Mouse (Mus musculus) lung, postnatal 10 days (tissue): Measurements from ENCODE around the gene Caln1.
A peak's percentile ranks its signal among the peaks of the same experiment; 100 is the strongest.

Source experiments
- DNase-seq: peaks from one replicate; pipeline ENCODE4 v3.0.0; 2021

Gene Caln1

DNA sequence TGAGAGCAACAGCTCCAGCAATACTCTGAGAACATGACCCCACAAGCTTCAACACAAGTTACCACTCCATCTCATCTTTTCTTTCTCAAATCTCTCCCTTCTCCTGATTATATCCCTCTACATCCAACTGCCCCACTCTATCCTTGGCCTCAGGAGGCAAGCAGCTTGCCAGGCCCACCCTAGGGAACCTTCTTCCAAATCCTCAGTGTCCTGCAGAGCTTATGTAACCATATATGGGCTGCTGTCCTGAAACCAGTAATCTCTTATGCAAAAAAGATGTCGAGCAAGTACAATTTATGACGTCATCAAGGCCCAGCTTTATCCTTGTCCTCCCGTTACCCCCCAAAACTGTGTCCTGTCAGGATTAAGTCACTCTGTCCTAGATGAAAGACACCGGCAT lies 333.1 kb downstream of the Caln1 start:
- no peak for DNase-seq

DNA sequence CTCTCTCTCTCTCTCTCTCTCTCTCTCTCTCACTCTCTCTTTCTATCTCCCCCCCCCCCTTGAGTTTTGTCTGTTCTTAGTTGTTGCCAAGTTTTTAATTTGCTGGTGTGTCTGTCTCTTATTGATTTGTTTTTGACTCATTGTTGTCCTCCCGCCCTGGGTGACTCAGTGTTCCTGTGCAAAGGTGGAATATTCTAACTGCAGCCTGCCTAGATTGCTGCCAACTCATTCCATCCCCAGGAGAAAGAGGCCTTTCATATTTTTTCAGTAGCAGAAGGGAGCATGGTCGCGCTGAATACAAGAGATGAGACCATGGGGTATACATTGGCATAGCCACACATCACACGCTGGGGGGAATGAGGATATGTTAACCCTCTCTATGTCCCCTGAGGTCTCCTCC lies 335.6 kb downstream of the Caln1 start:
- DNase-seq: no peak

DNA sequence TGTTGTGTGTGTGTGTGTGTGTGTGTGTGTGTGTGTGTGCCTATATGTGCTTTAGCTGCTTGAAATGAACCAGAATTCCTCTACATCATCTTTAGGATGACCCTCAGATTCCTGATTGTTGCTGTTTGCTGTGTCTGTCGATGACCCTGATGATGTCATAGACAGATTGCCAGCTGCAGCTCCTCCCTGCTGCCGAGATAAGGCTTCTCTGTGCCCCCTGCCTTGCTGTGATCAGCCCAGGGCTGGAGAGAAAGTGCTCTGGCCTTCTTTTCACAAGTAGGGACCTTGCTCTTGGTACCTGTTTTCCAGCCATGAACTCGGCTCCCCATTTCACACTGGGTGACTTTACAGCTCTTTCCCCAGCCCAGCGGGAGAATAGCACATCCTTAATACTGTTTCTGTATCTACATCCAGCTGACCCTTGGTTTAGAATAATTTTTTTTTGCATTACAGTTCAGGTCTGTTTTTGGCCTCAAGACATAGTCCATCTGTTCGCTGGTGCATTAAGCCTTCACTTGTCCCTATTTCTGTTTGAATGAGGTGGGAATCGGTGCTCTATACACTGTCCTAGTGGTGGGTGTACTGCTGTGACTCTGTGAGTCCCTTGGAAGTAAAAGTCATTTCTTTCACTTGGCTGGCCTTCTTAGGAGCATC lies 337.1 kb downstream of the Caln1 start:
- no peak for DNase-seq

DNA sequence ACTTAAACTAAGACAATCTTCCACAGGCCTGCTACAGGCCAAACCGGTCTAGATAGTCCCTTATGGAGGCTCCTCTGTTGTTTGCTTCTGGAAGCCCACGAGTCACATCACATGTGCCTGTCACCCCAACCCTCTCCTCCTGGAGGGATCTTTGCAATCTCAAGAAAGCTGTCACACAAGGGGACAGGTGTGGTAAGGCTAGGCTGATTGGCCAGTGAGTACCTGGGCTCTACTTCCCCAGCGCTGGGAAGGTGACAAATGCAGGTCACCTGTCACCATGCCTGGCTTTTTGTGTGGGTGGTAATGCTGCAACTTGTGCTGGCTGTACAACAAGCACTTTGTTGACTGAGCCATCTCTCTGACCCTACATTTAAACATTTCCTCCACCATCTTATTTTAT lies 338.5 kb downstream of the Caln1 start:
- DNase-seq: no peak

DNA sequence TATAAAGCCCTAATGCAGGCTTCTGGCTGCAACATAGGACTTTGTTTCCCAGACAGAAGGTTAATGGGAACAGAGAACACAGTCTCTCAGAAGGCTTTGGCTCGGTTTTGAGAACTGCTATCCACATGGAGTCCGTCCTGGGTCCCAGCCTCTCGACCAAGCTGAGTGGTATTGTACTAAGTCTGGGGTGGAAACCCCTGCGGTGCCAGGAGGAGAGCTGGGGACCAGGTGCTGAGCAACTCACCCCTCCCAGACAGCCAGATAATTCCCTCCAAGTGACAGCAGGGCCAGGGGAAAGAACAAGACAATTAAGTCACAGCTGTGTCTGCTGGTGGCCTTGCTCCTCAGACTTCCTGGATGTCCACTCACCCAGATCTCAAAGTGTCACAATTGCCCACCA lies 339.4 kb downstream of the Caln1 start:
- DNase-seq: no peak

DNA sequence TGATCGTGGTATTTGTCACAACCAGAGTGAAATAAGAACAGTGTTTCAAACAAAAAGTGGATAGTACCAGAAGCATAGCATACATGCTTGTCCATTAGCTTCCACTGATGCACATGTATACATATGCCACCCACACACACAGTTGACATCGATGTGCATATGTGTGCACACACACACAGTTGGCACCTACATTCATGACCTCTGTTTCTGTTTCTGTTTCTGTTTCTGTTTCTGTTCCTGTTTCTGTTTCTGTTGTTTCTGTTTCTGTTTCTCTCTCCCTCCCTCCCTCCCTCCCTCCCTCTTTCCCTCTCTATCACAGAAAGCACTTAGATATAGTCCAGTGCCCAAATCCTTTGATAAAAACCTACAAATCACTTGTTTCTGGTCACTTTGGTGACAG lies 342.4 kb downstream of the Caln1 start:
- no peak for DNase-seq

DNA sequence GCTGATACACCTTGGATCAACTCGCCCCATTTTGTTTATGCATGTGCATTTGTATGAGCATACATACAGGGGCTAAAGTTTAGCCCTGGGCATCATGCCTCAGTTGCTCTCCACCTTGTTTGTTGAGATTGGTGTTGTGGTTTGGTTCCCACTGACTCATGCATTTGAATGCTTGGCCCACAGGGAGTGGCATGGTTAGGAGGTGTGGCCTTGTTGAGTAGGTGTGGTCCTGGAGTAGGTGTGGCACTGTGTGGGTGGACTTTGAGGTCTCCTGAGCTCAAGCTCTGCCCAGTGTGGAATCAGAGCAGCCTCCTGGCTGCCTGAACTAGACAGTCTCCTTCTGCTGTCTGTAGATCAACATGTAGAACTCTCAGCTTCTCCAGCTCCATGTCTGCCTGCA lies 343.0 kb downstream of the Caln1 start:
- DNase-seq: no peak

DNA sequence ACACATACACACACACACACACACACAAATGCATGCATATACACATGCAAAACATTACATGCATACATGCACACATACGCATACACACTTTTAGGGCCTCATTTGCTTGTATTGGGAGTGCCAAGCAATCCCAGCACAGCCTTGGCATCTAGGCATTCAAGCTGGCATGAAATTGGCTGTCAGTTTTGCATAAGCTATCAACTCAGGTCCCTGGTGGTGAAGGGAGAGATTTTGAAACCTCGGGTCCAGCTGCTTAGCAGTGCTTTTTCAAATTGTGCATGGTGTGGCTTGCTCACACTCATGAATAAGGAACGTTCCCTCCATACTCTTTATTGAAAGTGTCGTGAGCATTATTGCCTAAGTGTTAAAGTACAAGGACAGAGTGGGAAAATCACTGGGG lies 345.9 kb downstream of the Caln1 start:
- DNase-seq: no peak

DNA sequence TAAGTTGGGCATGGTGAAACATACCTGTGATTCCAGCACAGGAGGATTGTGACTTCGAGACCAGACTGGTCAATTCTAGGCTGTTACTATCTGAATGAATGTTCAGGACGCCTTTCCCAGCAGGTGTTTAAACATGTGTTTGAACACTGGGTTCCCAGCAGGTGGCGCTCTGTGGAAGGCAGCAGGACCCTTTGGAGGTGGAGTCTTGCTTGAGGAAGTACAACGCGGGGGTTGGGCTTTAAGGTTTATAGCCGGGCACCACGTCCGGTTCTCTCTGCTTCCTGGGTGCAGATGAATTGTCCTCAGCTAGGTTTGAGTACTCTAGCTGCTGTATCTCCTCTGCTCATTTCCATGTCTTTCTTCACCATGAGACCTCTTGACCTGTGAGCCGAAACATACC lies 349.1 kb downstream of the Caln1 start:
- peak; percentile 10 for DNase-seq

DNA sequence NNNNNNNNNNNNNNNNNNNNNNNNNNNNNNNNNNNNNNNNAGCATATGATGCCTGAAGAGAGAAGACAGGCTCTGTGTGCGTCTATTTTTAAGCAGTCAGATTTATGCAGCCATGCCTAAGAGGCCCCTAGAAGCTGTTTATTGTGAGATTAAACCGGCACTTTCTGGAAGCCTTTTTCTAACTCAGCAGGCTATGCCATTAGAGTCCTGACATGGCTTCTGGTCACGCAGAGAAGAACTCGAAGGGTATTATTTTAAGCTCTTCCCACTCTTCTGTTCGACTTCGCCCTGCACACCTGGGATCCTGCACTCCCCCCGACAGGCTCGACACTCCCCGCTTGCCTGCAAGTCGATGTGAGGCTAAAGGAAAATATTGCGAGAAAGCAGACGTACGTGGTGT lies 372.9 kb downstream of the Caln1 start:
- no peak for DNase-seq

DNA sequence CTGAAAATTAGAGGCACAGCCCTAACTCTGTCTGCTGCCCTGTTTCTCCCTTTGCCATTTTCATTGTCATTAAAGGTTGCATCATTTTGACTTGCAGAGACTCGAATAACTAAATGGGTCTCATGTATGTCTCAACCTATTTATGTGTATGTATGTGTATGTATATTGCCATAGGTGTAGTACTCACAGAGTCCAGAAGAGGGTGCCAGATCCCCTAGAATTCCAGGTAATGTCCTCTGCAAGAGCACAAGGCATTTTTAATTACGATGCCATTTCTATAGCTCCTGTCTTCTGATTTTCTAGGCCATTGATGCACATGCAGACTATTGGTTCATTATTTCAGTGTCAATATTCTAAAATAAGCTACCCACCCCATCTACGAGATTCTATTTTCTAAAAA lies 388.3 kb downstream of the Caln1 start:
- DNase-seq: no peak

DNA sequence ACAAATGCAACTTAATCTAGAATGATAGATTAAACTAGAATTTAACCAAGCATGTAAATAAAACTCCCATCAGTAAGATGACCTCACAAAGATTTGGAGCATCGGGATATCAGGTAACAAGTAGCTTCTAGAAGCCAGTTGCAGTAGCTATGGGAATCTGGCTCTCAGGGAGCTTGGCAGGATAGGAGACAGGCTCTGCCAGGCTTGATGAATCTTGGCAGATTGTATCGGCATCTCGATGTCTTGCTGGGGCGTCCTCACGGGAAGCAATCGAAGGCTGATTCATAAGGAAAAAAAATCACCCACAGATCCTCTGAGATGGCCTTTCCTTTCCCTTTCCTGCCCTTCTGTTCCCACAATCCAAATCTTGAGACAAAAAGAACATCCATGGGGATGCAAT lies 396.5 kb downstream of the Caln1 start:
- peak; percentile 6 for DNase-seq

DNA sequence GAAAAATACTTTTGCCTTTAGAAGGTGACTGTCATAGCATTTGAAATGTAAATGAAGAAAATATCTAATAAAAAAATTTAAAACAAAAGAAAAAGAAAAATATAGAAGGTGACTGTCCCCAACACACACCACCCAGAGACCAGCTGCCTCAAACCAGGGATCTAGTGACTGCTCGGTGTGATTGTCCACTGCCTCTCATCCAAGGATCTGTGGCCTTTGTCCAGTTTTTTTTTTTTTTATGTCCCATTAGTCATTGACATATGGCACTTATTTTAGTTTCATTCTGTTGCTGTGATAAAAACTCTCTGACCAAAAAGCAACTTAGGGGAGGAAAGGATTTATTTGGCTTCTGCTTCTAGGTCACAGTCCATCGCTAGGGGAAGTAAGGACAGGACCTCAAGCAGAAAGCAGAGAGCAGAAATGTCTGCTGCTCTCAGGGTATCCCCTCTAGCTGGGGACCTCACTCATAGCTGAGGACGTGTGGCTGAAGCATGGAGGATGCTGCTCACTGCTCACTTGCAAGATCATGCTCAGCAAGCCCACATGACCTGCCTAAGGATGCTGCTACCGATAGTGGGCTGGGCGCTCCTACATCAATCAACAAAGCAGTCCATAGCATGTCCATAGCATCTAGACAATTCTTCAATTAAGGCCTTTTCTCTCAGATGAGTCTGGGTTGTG lies 401.9 kb downstream of the Caln1 start:
- DNase-seq: no peak

DNA sequence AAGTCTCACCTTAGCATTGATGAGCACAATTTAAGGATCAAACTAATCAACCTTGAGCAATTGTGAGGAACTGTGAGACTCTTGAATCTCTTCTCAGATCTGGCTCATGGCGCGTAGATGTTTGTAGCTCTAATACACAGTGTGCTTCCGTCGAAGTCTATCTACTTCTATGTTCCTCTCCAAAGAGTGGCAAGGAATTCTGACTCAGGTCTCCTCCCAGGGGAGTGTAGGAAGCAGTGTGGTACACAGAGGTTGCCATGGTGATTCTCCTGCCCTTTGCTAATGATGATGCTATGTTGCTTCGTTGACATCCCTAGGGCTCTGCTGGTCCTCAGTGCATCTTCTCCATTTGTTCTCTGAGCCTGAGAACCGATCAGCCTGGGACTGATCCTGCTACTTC lies 403.2 kb downstream of the Caln1 start:
- no peak for DNase-seq

DNA sequence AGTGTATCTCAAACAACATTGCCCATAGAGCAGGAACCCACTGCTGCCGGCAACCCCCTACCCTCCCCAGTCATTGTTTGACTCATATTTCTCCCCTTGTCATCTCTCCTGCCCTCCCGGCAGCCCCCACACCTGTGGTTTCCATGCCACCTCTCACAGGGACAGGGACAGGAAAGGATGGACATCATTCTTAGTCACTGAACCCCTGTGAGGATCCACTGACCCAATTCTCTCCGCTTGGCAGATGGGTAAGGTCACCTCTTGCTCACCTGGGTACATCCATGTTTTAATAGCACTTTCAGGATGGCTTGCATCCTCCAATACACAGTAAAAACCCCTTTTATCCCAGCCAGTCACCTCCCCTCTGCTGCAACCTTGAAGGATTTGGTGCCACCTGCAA lies 405.7 kb downstream of the Caln1 start:
- DNase-seq: no peak

DNA sequence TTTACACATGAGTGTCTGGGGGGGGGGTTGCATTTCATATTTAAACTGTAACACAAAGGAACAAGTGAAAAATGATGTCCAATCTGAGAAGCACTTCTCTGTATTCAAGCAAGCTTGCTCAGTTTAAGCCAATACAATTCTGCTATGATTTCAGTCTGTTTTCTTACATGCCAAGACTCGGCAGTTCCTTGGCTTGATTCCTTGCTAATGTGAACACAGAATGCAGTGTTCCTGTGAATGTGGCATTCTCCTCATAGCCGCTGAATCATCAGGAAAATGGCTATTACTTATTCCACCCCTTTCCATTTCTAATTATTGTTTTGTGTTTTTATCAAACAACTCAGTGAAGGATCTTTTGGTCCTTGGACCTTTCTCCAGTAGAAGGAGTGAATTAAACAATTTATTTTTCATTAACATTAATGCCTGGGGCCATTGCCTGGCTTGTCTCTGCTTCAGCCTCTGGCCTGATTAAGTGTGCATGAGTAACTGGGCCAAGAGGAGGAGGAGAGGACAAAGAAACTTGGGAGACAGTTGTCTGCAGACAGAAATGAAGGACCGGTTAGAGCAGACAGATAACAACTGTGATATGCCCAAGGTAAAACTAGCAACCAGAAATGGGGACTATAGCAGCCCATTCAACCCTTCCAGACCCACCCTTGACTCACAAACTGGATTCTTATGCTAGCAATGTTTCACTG lies 423.6 kb downstream of the Caln1 start:
- DNase-seq: peak; percentile 38

DNA sequence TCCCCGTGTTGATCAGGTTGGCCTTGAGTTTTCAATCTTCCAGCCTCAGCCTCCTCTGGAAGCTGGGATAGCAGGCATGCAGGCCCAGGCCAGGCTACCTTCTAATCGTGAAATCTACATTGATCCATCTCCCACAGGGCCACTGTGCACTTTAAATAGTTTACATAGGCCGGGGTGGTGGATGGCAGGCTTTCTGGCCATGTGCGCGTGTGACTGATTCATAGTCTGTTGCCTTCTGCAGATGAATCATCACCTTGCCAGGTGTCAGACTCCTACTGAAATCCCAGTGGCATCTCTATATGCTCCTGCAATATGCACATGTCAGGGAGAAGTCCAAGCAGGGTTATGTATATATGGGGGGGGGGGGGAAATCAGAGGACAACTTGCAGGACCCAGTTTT lies 428.5 kb downstream of the Caln1 start:
- no peak for DNase-seq

DNA sequence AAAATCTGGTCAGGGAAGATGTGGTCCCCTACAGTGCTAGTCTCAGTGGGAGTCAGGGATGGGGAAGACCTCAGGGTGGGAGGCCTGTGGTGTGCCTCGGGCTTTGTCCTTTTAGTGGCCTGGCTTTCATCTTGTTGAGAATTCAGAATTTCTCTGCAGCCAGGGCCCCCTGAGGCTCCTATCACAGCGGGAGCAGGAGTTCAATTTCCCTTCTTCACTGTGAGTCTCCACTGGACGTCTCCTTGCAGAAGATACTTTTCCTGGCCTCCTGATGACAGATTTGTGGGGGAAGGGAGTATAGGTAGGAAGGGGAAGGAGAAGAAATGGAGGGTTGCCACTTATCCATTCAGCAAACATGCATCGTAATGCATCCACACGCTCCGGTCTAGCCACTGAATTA lies 441.1 kb downstream of the Caln1 start:
- DNase-seq: no peak

DNA sequence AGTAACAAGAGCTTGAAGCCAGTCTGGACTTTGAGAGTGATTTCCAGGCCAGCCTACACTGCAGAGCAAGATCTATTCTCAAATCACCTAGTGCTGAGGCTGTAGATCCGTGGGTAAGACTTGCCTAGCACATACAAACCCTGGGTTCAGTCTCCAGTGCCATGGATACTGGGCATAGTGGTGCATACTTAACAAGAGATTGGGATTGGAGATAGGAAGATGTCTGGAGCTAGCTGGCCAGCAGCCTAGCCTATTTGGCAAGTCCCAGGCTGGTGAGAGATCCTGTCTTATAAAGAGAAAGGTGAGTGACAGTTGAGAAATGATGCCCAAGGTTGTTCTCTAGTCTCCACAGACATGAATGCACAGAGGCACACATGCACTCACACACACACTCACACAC lies 441.6 kb downstream of the Caln1 start:
- DNase-seq: no peak

DNA sequence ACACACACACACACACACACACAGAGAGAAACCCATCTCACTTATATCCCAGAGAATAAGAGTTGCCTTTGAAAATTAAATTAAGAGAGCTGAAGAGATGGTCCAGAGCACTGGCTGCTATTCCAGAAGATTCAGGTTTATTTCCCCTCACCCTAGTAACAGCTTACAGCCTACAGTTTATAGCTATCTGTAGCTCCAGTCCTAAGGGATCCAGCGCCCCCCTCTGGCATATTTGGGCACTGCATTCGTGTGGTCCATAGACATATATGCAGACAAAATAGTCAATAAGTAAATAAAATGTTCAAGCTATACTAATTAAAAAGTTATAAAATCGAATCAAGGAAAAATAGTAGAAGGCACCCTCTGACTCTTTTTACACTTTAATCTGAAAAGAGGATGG lies 442.0 kb downstream of the Caln1 start:
- peak; percentile 37 for DNase-seq

DNA sequence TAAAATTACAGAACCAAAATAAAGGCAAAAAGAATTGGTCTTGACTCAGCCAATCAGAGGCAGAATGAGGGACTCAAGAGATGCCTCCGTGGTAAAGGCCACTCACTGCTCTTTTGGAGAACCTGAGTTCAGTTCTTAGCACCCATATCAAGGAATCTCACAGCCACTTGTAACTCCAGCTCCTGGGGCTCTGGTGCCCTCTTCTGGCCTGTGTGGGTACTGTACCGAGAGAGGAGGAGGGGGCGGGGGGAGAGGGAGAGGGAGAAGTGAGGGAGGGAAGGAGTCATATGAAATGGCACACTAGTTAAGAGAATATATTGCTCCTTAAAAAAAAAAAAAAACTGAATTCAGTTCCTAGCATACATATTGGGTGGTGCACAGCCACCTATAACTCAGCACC lies 442.7 kb downstream of the Caln1 start:
- DNase-seq: no peak

DNA sequence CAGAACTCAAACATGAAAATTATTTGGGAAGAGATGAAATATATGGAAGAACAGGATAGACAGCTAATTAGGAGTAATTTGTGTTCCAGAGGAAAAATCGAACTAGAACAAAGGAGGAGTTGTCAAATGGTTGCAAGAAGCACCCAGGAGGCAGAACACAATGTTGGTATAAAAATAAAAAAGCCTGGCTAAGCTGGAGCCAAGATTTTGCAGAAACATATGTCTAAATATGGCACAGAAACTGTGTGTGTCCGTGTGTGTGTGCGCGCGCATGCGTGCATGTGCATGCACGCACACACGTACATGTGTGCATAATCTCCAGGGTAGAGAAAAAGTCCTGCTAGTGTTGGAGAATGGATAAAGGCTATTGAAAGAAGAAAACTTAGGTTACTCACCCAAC lies 443.3 kb downstream of the Caln1 start:
- no peak for DNase-seq

DNA sequence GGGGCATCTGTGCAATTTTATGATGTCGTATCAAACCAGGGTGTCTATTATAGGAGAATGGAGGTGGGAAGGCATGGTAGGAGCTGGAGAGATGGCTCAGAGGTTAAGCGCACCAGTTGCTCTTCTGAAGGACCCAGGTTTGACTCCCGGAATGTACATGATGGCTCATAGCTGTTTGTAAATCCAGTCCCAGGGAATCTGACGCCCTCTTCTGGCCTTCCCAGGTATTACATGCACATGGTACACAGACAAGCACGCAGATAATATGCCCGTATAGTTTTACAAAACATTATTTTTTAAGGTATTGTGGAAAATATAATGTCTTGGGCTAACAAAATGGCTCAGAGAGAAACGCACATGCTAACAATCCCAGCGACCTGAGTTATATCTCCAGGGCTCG lies 443.8 kb downstream of the Caln1 start:
- DNase-seq: no peak

DNA sequence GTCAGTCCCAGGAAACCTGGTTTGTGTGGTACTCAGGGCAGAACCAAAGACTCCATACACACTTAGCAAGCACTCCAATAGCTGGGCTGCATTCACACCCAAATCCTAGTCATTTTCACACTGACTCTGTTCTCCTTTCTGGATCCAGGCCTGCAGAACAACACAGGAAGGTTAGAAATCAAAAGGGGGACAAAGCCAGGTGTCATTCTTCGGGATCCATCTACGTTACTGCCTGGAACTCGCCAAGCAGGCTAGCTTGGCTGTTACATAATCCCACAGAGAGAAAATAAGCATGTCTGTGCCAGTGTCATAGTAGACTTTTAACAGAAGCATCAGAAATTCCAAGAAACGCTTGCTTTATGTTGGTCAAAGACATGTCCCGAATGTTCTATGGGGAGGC lies 446.1 kb downstream of the Caln1 start:
- DNase-seq: no peak
